Mouse (Mus musculus) embryonic facial prominence, embryonic 15.5 days (tissue): Measurements from ENCODE around the gene Cfap97. TPM values are rescaled to one million over a fixed set of nuclear protein-coding genes. Genes with fewer than 3 reads are reported as not detected.
"Not testable (repeated sequence)": the region's sequence is repeated elsewhere in the genome, so short reads cannot be mapped to it uniquely, and the experiment has no call there.

Experiments used
- ATAC-seq: fragments of 200-750 bp; cut with Nextera tagmentation; 2 replicates; pipeline ENCODE4 v1.8.0; 2017; ENCODE audit warnings: low read depth, moderate TSS enrichment; ENCODE audit not compliant: insufficient number of reproducible peaks, low FRiP score, low TSS enrichment
- H3K27ac ChIP-seq: fragments of 300-500 bp; sonication (generic); replicated peaks from 2 replicates; pipeline ENCODE4 v1.5.1; 2015; ENCODE audit warnings: mild to moderate bottlenecking, inconsistent platforms
- H3K27me3 ChIP-seq: fragments of 300-500 bp; sonication (generic); 2 replicates; pipeline ENCODE4 v1.6.1; 2015; ENCODE audit warnings: inconsistent platforms
- H3K36me3 ChIP-seq: fragments of 300-500 bp; sonication (generic); 2 replicates; pipeline ENCODE4 v1.6.1; 2015; ENCODE audit warnings: mild to moderate bottlenecking, inconsistent platforms
- H3K4me1 ChIP-seq: fragments of 300-500 bp; sonication (generic); 2 replicates; pipeline ENCODE4 v1.6.1; 2015; ENCODE audit warnings: inconsistent platforms
- H3K4me2 ChIP-seq: fragments of 300-500 bp; sonication (generic); replicated peaks from 2 replicates; pipeline ENCODE4 v1.6.1; 2015; ENCODE audit warnings: mild to moderate bottlenecking, inconsistent platforms
- H3K4me3 ChIP-seq: fragments of 300-500 bp; sonication (generic); replicated peaks from 2 replicates; pipeline ENCODE4 v1.5.1; 2015; ENCODE audit warnings: mild to moderate bottlenecking, inconsistent platforms
- H3K9ac ChIP-seq: fragments of 300-500 bp; sonication (generic); 2 replicates; pipeline ENCODE4 v1.6.1; 2015; ENCODE audit warnings: inconsistent platforms
- H3K9me3 ChIP-seq: fragments of 300-500 bp; sonication (generic); replicated peaks from 2 replicates; pipeline ENCODE4 v1.6.1; 2016; ENCODE audit warnings: inconsistent platforms
- WGBS: fragments of 180-500 bp; shearing (Covaris S2); methylation state at CpG from one replicate; pipeline ENCODE4 v1.1.7; 2015; 5-methylcytosine and 5-hydroxymethylcytosine counted together
- microRNA-seq: library from miRNA; unstranded; fragments of <30 nt; microRNA quantifications from one replicate; pipeline ENCODE4, GENCODE M21; 2016; ENCODE audit warnings: borderline number of aligned reads
- polyA plus RNA-seq: library from polyadenylated mRNA; unstranded; fragments of >200 nt; fragmentation: Nextera tagmentation; extraction: Ambion mirVana; gene quantifications from 2 replicates; pipeline ENCODE4 v1.2.1, GENCODE M21; 2015

Gene Cfap97
- polyA plus RNA-seq, 1 experiment from 2014 or later = 22.6 TPM

DNA sequence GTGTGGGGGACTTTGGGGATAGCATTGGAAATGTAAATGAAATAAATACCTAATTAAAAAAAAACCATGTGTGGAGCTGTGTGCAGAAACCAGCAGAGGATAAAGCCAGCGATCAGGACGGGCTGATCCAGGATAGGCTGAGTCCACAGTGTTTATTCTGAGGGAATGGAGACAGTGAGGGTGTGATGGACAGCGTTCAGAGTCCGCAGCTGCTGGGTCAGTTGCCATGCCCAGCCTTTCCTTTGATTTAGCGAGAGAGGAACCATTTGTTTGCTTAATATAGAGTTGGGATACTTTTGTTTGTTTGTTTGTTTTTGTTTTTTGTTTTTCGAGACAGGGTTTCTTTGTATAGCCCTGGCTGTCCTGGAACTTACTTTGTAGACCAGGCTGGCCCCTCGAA is 80.4 kb downstream of the Cfap97 start:
- H3K9ac ChIP-seq, H3K9me3 ChIP-seq, H3K4me3 ChIP-seq, H3K36me3 ChIP-seq, ATAC-seq, H3K4me2 ChIP-seq, H3K27ac ChIP-seq, H3K4me1 ChIP-seq, H3K27me3 ChIP-seq: not testable (repeated sequence)
- WGBS = 81% methylated on average over 7 of the region's 7 CpGs

DNA sequence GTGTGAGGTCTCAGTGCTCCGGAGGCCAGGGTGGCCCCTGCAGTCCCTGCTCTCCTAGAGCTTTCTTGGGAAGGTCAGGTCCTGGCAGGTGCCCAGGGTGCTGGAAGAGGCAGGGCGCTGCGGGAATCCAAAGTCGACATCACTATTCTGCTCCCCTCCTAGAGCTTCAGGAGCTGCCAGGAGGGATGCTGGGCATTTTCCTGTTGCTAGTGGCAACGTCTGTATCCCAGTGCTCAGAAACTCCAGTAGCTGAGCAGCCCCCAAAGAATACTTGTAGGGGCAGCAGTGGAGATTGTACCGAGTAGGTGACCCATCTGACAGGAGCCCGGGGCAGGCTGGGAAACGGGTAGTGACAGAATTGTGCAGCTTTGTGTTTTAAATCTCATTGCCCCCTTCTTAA is 81.2 kb downstream of the Cfap97 start:
- Histone ChIP-seq H3K36me3 (no peaks in the 10 kb centered on the region), H3K4me2 (no peak overlapping the region), H3K27me3 (no peaks in the 10 kb centered on the region), H3K4me3 (no peak overlapping the region), H3K4me1 (no peaks in the 10 kb centered on the region), H3K27ac (no peak overlapping the region), H3K9me3 (no peaks in the 10 kb centered on the region), H3K9ac (no peak overlapping the region)
- ATAC-seq = no peak
- WGBS = 64% methylated on average over 8 of the region's 8 CpGs

DNA sequence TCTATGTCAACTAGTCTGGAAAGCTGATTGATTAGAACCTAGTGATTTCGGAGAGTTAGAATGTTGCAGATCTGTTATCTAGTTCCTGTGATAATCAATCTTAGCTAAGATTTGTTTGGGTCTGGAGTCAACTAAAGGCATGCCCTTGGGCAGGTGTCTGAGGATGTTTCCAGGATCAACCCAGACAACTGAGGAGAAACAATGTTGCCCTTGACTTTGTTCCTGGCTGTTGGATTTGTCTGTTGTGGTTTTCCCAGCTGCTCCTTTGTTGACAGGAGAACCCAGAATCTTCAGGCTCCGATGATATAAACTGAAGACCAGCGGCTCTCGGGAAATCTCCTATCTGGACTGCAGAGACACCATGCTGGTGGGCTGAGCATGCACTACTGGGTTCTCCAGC is 83.2 kb downstream of the Cfap97 start:
- no peaks in the 10 kb centered on the region for H3K9me3 ChIP-seq

DNA sequence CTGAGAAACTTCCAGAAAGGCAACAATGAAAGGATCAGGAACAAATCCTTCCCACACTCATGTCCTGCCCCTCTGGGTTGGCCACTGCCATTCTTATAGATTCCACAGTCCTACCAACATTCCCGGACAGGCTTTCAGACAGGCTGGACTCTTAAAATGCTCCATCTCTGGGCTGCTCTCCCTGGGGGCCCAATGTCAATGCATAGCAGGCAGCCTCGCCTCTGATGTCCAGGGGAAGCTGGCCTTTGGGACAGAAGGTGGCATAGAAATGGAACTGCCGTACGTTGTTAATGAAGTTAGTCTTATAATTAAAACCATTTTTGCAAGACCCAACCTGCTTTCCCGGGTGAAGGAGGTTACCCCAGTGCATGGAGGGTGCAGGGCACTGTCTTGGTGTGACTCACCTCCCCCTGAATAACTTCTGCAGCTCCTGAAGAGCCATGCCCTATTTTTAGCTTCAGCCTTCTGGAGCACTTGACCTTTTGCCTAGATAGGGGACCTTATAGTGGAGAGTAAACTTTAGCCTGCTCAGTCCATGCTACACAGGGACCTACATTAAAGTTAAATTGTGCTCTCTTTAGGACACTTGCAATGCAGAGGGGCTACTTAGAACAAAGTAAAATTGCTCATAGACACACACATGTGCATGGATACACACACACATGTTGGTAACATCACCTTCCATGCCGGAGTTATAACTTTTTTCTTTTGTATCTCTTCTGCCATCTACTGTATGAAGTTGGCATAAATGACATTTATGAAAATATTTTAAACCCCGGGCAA is 85.1 kb downstream of the Cfap97 start:
- 30% methylated on average over 7 of the region's 7 CpGs for WGBS
- H3K36me3 ChIP-seq = no peaks in the 10 kb centered on the region
- H3K9me3 ChIP-seq = no peaks in the 10 kb centered on the region
- no peak overlapping the region for H3K27ac ChIP-seq
- ATAC-seq = no peak
- no peak overlapping the region for H3K9ac ChIP-seq
- H3K4me2 ChIP-seq = no peak overlapping the region
- H3K27me3 ChIP-seq = peaks cover 5% of the 10 kb centered on the region
- no peaks in the 10 kb centered on the region for H3K4me1 ChIP-seq
- H3K4me3 ChIP-seq = no peak overlapping the region

More for the DNA sequence above, 83.2 kb downstream of the Cfap97 start:
- no peak overlapping the region for H3K4me2 ChIP-seq
- H3K36me3 ChIP-seq = no peaks in the 10 kb centered on the region
- H3K27ac ChIP-seq = no peak overlapping the region
- WGBS = 81% methylated on average over 4 of the region's 4 CpGs
- H3K9ac ChIP-seq = no peak overlapping the region
- no peaks in the 10 kb centered on the region for H3K4me1 ChIP-seq
- H3K4me3 ChIP-seq = no peak overlapping the region
- ATAC-seq = no peak
- peaks cover 5% of the 10 kb centered on the region; the same call in 1 of the 2 replicates for H3K27me3 ChIP-seq

DNA sequence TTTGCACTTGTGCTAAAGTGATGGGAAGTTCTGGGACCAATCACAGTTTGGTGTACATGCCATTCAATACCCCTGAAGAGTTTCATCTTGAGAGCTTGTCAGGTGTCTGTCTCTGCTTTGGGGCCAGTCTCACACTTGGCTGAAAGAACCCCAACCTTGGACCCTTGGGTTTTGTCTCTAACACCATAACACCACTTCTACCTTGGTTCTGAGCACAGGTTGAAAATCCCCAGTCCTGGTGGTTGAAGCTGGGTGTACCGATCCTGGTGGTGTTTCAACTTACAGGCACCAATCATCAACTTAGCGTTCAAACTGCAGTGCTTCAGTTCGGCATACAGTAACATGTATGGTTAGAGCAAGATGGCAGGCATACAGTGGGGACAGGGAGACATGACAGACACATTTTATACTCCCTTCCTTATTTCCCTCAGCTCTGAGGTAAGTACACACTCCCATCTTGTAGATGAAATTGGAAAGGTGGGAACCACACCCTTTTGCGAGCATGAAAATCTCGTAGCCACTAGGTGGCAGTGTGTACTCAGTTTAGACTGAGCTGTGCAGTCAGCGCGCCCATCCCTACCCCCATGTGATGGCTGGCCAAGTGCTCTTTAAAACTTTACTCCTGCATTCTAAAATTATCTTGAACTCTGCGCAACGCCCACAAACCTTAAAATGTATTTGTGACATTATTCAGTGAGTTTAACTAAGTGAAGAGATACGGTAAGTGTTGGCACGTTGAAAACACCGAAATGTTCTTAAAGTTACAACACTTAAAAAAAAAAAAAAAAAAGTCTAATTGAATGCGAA is 90.2 kb downstream of the Cfap97 start:
- WGBS = 29% methylated on average over 13 of the region's 13 CpGs
- Histone ChIP-seq H3K4me2 (no peak overlapping the region), H3K27me3 (peaks cover 5% of the 10 kb centered on the region), H3K27ac (no peak overlapping the region), H3K4me3 (no peak overlapping the region), H3K36me3 (no peaks in the 10 kb centered on the region), H3K9me3 (no peaks in the 10 kb centered on the region), H3K4me1 (0 out of 2 replicates have a peak, but pooled peaks cover 4% of the 10 kb centered on the region), H3K9ac (no peak overlapping the region)
- 0 out of 2 replicates have a peak, but pooled peaks have one; percentile 63 for ATAC-seq

DNA sequence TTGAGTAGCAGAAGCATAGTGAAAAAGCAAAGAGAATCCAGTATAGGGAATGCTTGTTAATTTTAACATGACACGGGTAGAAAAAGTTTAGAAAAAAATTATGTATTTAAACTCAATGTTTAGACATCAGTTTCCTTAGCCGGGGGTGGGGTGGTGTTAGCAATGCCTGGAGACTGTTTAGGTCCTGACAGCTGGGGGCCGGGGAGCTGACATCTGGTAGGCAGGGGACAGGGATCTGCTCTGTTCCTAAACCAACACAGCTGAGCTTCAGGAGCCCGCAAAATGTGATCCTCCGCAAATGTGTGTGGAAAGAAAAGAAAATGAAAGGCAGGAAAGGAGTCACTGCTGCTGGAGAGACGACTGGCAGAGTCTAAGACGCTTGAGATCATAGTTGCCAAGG is 91.4 kb downstream of the Cfap97 start:
- 0 out of 2 replicates have a peak, but pooled peaks cover 4% of the 10 kb centered on the region for H3K4me1 ChIP-seq
- H3K27me3 ChIP-seq = peaks cover 5% of the 10 kb centered on the region
- no peaks in the 10 kb centered on the region for H3K9me3 ChIP-seq
- no peak for ATAC-seq
- no peak overlapping the region for H3K4me2 ChIP-seq
- H3K4me3 ChIP-seq = no peak overlapping the region
- no peak overlapping the region for H3K27ac ChIP-seq
- 21% methylated on average over 7 of the region's 7 CpGs for WGBS
- H3K36me3 ChIP-seq = no peaks in the 10 kb centered on the region
- H3K9ac ChIP-seq = no peak overlapping the region

Small RNA genes within 50 kb of the gene (microRNA-seq; reads per million reads assigned to microRNA genes)
- not detected for gene Gm23812

Other genes with a start within 250 kb of the Cfap97 start
- not detected in 2 replicates for gene Ccdc110, start 217.2 kb upstream of the Cfap97 start, polyA plus RNA-seq
- gene 1700029J07Rik, start 176.5 kb upstream of the Cfap97 start, polyA plus RNA-seq = 9.2 and 11.0 TPM in 2 replicates
- gene Ufsp2, start 176.2 kb upstream of the Cfap97 start, polyA plus RNA-seq = 94.6 and 100 TPM in 2 replicates
- gene Lrp2bp, start 152.5 kb upstream of the Cfap97 start, polyA plus RNA-seq = 0.72 and 1.3 TPM in 2 replicates
- gene Ankrd37, start 146.1 kb upstream of the Cfap97 start, polyA plus RNA-seq = 30.8 and 34.1 TPM in 2 replicates
- 5.2 and 6.7 TPM in 2 replicates for gene Snx25, start 388 bp downstream of the Cfap97 start, polyA plus RNA-seq
- gene Slc25a4, start 59.5 kb downstream of the Cfap97 start, polyA plus RNA-seq = 459 and 483 TPM in 2 replicates
- gene Helt, start 142.9 kb downstream of the Cfap97 start, polyA plus RNA-seq = 0.28 and 1.6 TPM in 2 replicates